Mouse (Mus musculus) limb, embryonic 10.5 days (tissue): ENCODE results near the gene Ttc28. TPM values are rescaled to one million over a fixed set of nuclear protein-coding genes. Genes with fewer than 3 reads are reported as not detected.
"Not testable (repeated sequence)": the region's sequence is repeated elsewhere in the genome, so short reads cannot be mapped to it uniquely, and the experiment has no call there.

Source experiments
- DNase-seq: peaks from one replicate; pipeline ENCODE4 v3.0.0-alpha.2; 2017; ENCODE audit warnings: low spot score
- H3K27ac ChIP-seq: fragments of 300-500 bp; sonication (generic); 2 replicates; pipeline ENCODE4 v1.5.1; 2016; ENCODE audit warnings: mild to moderate bottlenecking
- H3K27me3 ChIP-seq: fragments of 300-500 bp; sonication (generic); 2 replicates; pipeline ENCODE4 v1.6.1; 2016; ENCODE audit warnings: low read depth, mild to moderate bottlenecking; ENCODE audit not compliant: poor library complexity, severe bottlenecking
- H3K36me3 ChIP-seq: fragments of 300-500 bp; sonication (generic); 2 replicates; pipeline ENCODE4 v1.6.1; 2016; ENCODE audit warnings: mild to moderate bottlenecking, moderate library complexity
- H3K4me1 ChIP-seq: fragments of 300-500 bp; sonication (generic); 2 replicates; pipeline ENCODE4 v1.6.1; 2016
- H3K4me3 ChIP-seq: fragments of 300-500 bp; sonication (generic); 2 replicates; pipeline ENCODE4 v1.5.1; 2016; ENCODE audit warnings: mild to moderate bottlenecking, moderate library complexity
- H3K9me3 ChIP-seq: fragments of 300-500 bp; sonication (generic); replicated peaks from 2 replicates; pipeline ENCODE4 v1.6.1; 2016; ENCODE audit warnings: mild to moderate bottlenecking
- WGBS: fragments of 180-500 bp; shearing (Covaris S2); methylation state at CpG from one replicate; pipeline ENCODE4 v1.1.7; 2016; 5-methylcytosine and 5-hydroxymethylcytosine counted together
- polyA plus RNA-seq: library from polyadenylated mRNA; unstranded; fragments of >200 nt; fragmentation: Nextera tagmentation; extraction: Ambion mirVana; gene quantifications from 2 replicates; pipeline ENCODE4 v1.2.1, GENCODE M21; 2016

The Ttc28 gene
- polyA plus RNA-seq: 12.6 and 15.1 TPM in 2 replicates

DNA sequence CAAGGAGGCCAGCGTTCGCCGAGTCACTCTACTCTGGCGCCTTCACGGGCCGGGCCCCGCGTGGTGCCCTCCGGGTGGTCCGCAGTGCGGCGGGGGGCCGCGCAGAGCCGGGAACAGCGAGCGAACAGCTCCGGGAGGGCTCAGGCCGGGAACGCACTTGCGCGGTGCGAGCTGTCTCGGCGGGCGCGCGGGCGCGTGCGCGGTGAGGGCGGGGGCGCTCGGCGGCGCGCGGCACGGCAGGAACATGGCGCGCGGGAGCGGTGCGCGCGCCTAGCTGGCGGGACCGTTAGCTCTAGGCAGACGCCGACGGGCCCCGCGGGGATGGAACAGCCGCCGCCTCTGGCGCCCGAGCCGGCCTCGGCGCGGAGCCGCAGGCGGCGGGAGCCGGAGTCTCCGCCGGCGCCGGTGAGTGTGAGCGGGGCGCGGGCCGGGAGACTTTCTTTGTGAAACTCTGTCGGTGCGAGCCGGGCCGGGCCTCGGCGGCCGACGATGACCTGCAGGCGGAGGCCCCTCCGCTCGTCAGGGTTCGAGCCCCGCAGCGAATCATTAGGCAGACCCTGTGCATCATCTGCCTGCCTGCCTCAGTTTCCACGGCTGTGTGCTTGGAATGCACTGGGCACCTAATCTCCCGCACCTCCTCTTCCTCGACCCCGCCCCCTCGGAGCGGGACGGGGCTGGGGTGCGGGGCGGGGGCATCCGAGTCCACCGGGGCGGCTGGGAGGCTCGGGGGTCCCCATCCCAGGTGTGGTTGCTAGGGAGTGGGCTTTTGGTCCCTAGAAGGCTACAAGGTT lies at the start of gene Ttc28:
Gene Ttc28 (plus strand): TSS at position 220 of the 791 bp plus-strand sequence.
- peaks cover 37% of the 10 kb centered on the region for H3K36me3 ChIP-seq
- peak within 1 kb of the TSS; percentile 98 for H3K27ac ChIP-seq
- no peaks in the 10 kb centered on the region for H3K27me3 ChIP-seq
- H3K4me3 ChIP-seq: peak within 1 kb of the TSS; percentile 91
- WGBS: 1% methylated on average over 100 of the region's 101 CpGs
- no peaks in the 10 kb centered on the region for H3K9me3 ChIP-seq
- peak; percentile 94 for DNase-seq
- H3K4me1 ChIP-seq: peaks cover 17% of the 10 kb centered on the region

DNA sequence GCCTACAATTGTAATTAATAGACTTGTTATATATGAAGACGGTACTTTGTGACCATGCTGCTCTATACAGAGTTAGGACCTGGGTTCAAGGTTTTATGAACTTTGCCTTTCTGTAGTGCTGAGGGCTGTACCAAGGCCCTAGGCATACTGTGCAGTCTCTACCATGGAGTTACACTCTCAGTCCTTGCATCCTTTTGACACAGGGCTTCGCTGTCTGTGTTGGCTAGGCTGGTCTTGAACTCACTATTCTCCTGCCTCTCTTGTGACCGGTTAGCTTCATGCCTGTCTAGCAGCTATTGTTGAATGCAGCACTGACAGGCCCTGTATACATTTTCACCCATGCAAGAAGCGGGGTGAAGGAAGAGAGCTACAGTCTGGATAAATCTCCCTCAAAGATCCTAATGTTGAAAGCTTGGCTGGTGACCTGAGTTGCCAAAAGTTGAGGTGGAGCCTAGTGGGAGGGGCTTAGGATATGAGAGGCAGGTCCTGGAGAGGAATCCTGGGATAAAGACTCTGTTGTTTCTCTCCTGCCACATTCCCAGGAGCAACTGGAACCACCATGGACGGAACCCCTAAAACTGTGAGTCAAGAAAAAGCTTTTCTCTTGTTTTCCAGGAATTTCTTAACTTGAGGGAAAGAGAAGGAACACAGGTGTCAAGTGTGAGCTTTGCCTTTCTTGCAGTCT lies 48.4 kb upstream of the Ttc28 start:
- Histone ChIP-seq H3K36me3 (peaks cover 23% of the 10 kb centered on the region), H3K4me1 (peaks cover 8% of the 10 kb centered on the region; the same call in 1 of the 2 replicates), H3K27ac (no peak overlapping the region), H3K4me3 (no peak overlapping the region), H3K27me3 (no peaks in the 10 kb centered on the region), H3K9me3 (no peaks in the 10 kb centered on the region)
- DNase-seq: no peak
- WGBS: 91% methylated on average over 5 of the region's 5 CpGs

GRCm38 (mm10) chr5:110835959-110836358 lies 43.6 kb upstream of the Ttc28 start:
- 29% methylated on average over 3 of the region's 3 CpGs for WGBS
- DNase-seq: peak; percentile 55
- H3K4me1 ChIP-seq: peaks cover 18% of the 10 kb centered on the region

DNA sequence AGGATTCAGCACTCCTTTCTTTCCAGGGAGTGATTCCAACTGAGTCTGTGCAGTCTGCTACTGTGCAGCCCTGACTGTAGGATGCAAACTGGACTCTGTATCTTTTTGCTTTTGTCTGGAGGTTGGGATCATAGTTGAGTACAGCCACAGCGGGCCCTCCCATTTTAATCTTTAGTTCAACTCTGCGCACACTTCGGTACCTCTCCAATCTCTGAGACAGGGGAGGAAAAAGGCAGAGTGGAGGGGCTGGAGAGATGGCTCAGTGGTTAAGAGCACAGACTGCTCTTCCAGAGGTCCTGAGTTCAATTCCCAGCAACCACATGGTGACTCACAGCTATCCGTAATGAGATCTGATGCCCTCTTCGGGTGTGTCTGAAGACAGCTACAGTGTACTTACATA lies 41.6 kb upstream of the Ttc28 start:
- not testable (repeated sequence) for H3K27ac ChIP-seq, H3K27me3 ChIP-seq
- 92% methylated on average over 5 of the region's 5 CpGs for WGBS

More at GRCm38 (mm10) chr5:110835959-110836358, 43.6 kb upstream of the Ttc28 start:
- no peaks in the 10 kb centered on the region for H3K27me3 ChIP-seq
- H3K9me3 ChIP-seq: no peaks in the 10 kb centered on the region
- H3K27ac ChIP-seq: no peak overlapping the region
- peaks cover 20% of the 10 kb centered on the region for H3K36me3 ChIP-seq
- no peak overlapping the region for H3K4me3 ChIP-seq

DNA sequence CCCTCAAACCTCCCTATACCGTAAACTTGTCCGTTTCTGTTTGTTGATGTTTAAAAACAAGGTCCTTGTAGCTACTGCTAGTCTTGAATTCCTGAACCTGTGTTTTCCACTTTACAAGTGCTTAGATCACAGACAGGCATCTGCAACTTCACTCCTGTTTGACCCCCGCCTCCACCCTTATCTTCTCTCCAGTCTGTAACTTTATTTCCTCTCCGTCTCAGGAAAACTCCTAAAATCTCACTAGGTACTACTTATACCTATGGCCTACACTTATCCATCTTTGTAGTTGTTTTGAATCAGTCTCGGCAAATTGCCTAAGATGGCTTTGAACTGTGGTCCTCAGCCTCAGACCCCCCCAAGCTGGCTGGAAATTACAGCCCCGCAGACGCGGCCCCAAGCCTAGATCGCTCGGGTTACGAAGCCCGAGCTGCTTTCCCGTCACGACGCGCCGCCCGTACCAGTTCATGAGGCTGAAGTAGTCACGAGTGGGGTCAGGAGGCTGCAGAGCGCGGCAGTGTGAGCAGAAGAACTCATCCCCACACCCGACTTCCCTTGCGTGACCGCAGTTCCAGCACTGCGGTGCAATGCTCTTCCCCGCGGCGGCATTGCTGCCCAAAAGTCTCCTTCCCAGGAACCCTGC lies 40.4 kb upstream of the Ttc28 start:
- H3K4me3 ChIP-seq: peak overlapping the region; percentile 73
- H3K4me1 ChIP-seq: peaks cover 22% of the 10 kb centered on the region
- peak overlapping the region; percentile 89 for H3K27ac ChIP-seq
- no peak for DNase-seq
- H3K9me3 ChIP-seq: no peaks in the 10 kb centered on the region
- 6% methylated on average over 28 of the region's 28 CpGs for WGBS
- peaks cover 35% of the 10 kb centered on the region for H3K36me3 ChIP-seq
- no peaks in the 10 kb centered on the region for H3K27me3 ChIP-seq

More for the DNA sequence above, 41.6 kb upstream of the Ttc28 start:
- H3K4me3 ChIP-seq, DNase-seq, H3K9me3 ChIP-seq: not testable (repeated sequence)
- H3K36me3 ChIP-seq: peaks cover 31% of the 10 kb centered on the region
- peaks cover 22% of the 10 kb centered on the region for H3K4me1 ChIP-seq

GRCm38 (mm10) chr5:110839678-110840365 lies 39.8 kb upstream of the Ttc28 start, which contains the start of the genes Hscb and Chek2:
Gene Hscb (minus strand): TSS chr5:110839777.
Gene Chek2 (plus strand): TSS chr5:110839979.
- Histone ChIP-seq H3K4me1 (peaks cover 22% of the 10 kb centered on the region), H3K27me3 (no peaks in the 10 kb centered on the region), H3K9me3 (no peaks in the 10 kb centered on the region), H3K27ac (peak within 1 kb of the TSS; percentile 89), H3K36me3 (peaks cover 42% of the 10 kb centered on the region), H3K4me3 (peak within 1 kb of the TSS; percentile 73)
- WGBS: under 1% methylated on average over 41 of the region's 41 CpGs
- peak; percentile 92 for DNase-seq

- peak overlapping the region; percentile 89 for H3K27ac ChIP-seq
- DNase-seq: peak; percentile 42
- peaks cover 46% of the 10 kb centered on the region for H3K36me3 ChIP-seq
- H3K4me1 ChIP-seq: peaks cover 22% of the 10 kb centered on the region
- H3K9me3 ChIP-seq: no peaks in the 10 kb centered on the region
- WGBS: 7% methylated on average over 4 of the region's 4 CpGs
- no peaks in the 10 kb centered on the region for H3K27me3 ChIP-seq
- H3K4me3 ChIP-seq: peak overlapping the region; percentile 73
Observed at GRCm38 (mm10) chr5:110840465-110840864, 39.1 kb upstream of the Ttc28 start.

- no peak overlapping the region for H3K27ac ChIP-seq
- 89% methylated on average over 14 of the region's 14 CpGs for WGBS
- peaks cover 18% of the 10 kb centered on the region for H3K4me1 ChIP-seq
- H3K27me3 ChIP-seq: no peaks in the 10 kb centered on the region
- no peak for DNase-seq
- no peaks in the 10 kb centered on the region for H3K9me3 ChIP-seq
- H3K36me3 ChIP-seq: peaks cover 54% of the 10 kb centered on the region
- peak overlapping the region; percentile 73 for H3K4me3 ChIP-seq
Observed at GRCm38 (mm10) chr5:110841046-110841862, 38.3 kb upstream of the Ttc28 start.

DNA sequence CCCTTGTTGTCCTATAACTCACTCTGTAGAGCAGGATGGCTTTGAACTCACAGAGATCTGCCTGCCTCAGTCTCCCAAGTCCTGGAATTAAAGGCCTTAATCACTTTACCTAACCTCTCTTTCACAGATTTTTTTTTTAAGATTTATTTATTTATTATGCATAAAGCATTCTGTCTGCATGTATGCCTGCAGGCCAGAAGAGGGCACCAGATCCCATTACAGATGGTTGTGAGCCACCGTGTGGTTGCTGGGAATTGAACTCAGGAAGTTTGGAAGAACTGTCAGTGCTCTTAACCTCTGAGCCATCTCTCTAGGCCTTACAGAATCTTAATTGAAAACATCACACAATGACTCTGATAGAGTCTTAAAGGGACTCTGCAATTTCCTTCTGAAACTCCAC lies 26.6 kb upstream of the Ttc28 start:
- DNase-seq: no peak
- 82% methylated on average over 1 of the region's 1 CpGs for WGBS
- peaks cover 85% of the 10 kb centered on the region for H3K36me3 ChIP-seq

DNA sequence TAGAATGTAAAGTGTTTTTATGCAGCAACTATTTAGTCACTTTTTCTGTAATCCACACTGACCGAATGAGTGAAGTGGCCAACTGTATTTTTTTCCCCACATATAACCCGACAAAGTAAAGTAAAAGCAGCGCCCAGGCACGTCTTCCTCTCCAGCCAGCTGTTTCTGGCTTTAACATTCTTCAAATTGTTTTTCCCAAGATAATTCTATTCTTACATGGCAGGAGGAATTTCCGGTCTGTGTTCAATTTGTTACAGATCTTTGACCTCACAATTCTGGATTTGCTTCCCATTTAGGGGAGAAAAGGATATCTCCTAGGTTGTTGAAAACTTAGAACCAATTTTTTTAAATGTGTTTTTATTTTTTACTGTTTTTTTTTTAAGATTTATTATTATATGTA lies 22.5 kb upstream of the Ttc28 start:
- DNase-seq: no peak
- Histone ChIP-seq H3K4me3 (no peak overlapping the region), H3K36me3 (peaks cover 86% of the 10 kb centered on the region), H3K4me1 (peaks cover 11% of the 10 kb centered on the region), H3K9me3 (no peaks in the 10 kb centered on the region), H3K27me3 (no peaks in the 10 kb centered on the region), H3K27ac (no peak overlapping the region)
- 89% methylated on average over 5 of the region's 5 CpGs for WGBS

More for the DNA sequence above, 26.6 kb upstream of the Ttc28 start:
- Histone ChIP-seq H3K4me3 (no peak overlapping the region), H3K27ac (no peak overlapping the region), H3K4me1 (peaks cover 11% of the 10 kb centered on the region), H3K9me3 (no peaks in the 10 kb centered on the region), H3K27me3 (no peaks in the 10 kb centered on the region)

GRCm38 (mm10) chr5:110859013-110859650 lies 20.5 kb upstream of the Ttc28 start:
- H3K4me1 ChIP-seq: peaks cover 4% of the 10 kb centered on the region
- no peaks in the 10 kb centered on the region for H3K27me3 ChIP-seq
- no peak for DNase-seq
- no peak overlapping the region for H3K4me3 ChIP-seq
- no peaks in the 10 kb centered on the region for H3K9me3 ChIP-seq
- H3K36me3 ChIP-seq: peaks cover 88% of the 10 kb centered on the region
- 70% methylated on average over 13 of the region's 13 CpGs for WGBS
- H3K27ac ChIP-seq: no peak overlapping the region
